Mouse (Mus musculus) forebrain, embryonic 11.5 days (tissue): Measurements from ENCODE around the gene Usp19. TPM values are rescaled to one million over a fixed set of nuclear protein-coding genes. Genes with fewer than 3 reads are reported as not detected.
A peak's percentile ranks its signal among the peaks of the same experiment; 100 is the strongest.

ENCODE experiments used
- ATAC-seq: fragments of 200-750 bp; cut with Nextera tagmentation; replicated peaks from 2 replicates; pipeline ENCODE4 v1.8.0; 2017; ENCODE audit warnings: moderate TSS enrichment; ENCODE audit not compliant: low FRiP score
- DNase-seq: peaks from one replicate; pipeline ENCODE4 v3.0.0-alpha.2; 2017; ENCODE audit warnings: low spot score
- H3K27ac ChIP-seq: fragments of 300-500 bp; sonication (generic); 2 replicates; pipeline ENCODE4 v1.5.1; 2014; ENCODE audit warnings: low read depth, low read length
- H3K27me3 ChIP-seq: fragments of 300-500 bp; sonication (generic); 2 replicates; pipeline ENCODE4 v1.6.1; 2014; ENCODE audit warnings: mild to moderate bottlenecking, low read length, mixed read lengths; ENCODE audit not compliant: control insufficient read depth, insufficient read depth
- H3K36me3 ChIP-seq: fragments of 300-500 bp; sonication (generic); 2 replicates; pipeline ENCODE4 v1.6.1; 2014; ENCODE audit warnings: mild to moderate bottlenecking, low read length, moderate library complexity, mixed read lengths; ENCODE audit not compliant: control insufficient read depth, insufficient read depth
- H3K4me1 ChIP-seq: fragments of 300-500 bp; sonication (generic); replicated peaks from 2 replicates; pipeline ENCODE4 v1.6.1; 2014; ENCODE audit warnings: low read length, mixed read lengths; ENCODE audit not compliant: control insufficient read depth, insufficient read depth
- H3K4me2 ChIP-seq: fragments of 300-500 bp; sonication (generic); 2 replicates; pipeline ENCODE4 v1.6.1; 2014; ENCODE audit warnings: low read depth, mild to moderate bottlenecking, low read length, moderate library complexity, mixed read lengths; ENCODE audit not compliant: severe bottlenecking
- H3K4me3 ChIP-seq: fragments of 300-500 bp; sonication (generic); 2 replicates; pipeline ENCODE4 v1.5.1; 2014; ENCODE audit warnings: low read depth, low read length
- H3K9ac ChIP-seq: fragments of 300-500 bp; sonication (generic); 2 replicates; pipeline ENCODE4 v1.6.1; 2014; ENCODE audit warnings: low read length
- H3K9me3 ChIP-seq: fragments of 300-500 bp; sonication (generic); 2 replicates; pipeline ENCODE4 v1.6.1; 2016; ENCODE audit warnings: low read length, mixed read lengths; ENCODE audit not compliant: control insufficient read depth
- WGBS: fragments of 180-500 bp; shearing (Covaris S2); extraction: QIAGEN DNeasy Blood & Tissue Kit; methylation state at CpG from one replicate; pipeline ENCODE4 v1.1.7; 2014; 5-methylcytosine and 5-hydroxymethylcytosine counted together
- polyA plus RNA-seq: library from polyadenylated mRNA; unstranded; fragments of >200 nt; fragmentation: Nextera tagmentation; extraction: Ambion mirVana; gene quantifications from 2 replicates; pipeline ENCODE4 v1.2.1, GENCODE M21; 2014

Usp19 gene
- polyA plus RNA-seq, 1 experiment from 2014 or later = 90.0 TPM

- peak; percentile 28; the same call in 1 of the 2 replicates for ATAC-seq
- H3K4me1 ChIP-seq = peaks cover 13% of the 10 kb centered on the region; the same call in 1 of the 2 replicates
- H3K36me3 ChIP-seq = peaks cover 2% of the 10 kb centered on the region
- no peaks in the 10 kb centered on the region for H3K27me3 ChIP-seq
- H3K4me3 ChIP-seq = peak overlapping the region; percentile 37; the same call in 1 of the 2 replicates
- peak; percentile 62 for DNase-seq
- WGBS = 26% methylated on average over 11 of the region's 11 CpGs
- no peaks in the 10 kb centered on the region for H3K9me3 ChIP-seq
- peak overlapping the region; percentile 44; the same call in 1 of the 2 replicates for H3K9ac ChIP-seq
- peak overlapping the region; percentile 79; the same call in 1 of the 2 replicates for H3K27ac ChIP-seq
- H3K4me2 ChIP-seq = peak overlapping the region; percentile 61; the same call in 1 of the 2 replicates
These were observed 11.2 kb upstream of the Usp19 start for GRCm38 (mm10) chr9:108479241-108479640.

GRCm38 (mm10) chr9:108479721-108480351, 10.6 kb upstream of the Usp19 start, which contains the start of gene Lamb2:
TSS of gene Lamb2 (plus strand) at chr9:108479736.
- Histone ChIP-seq H3K36me3 (peaks cover 4% of the 10 kb centered on the region), H3K4me3 (peak within 1 kb of the TSS; percentile 44), H3K27me3 (no peaks in the 10 kb centered on the region), H3K27ac (peak within 1 kb of the TSS; percentile 79), H3K9ac (peak within 1 kb of the TSS; percentile 73), H3K4me2 (peak within 1 kb of the TSS; percentile 68), H3K4me1 (peaks cover 13% of the 10 kb centered on the region; the same call in 1 of the 2 replicates), H3K9me3 (no peaks in the 10 kb centered on the region)
- DNase-seq (peak; percentile 64), ATAC-seq (peak; percentile 68)
- 8% methylated on average over 10 of the region's 10 CpGs for WGBS

GRCm38 (mm10) chr9:108480813-108481519, 9.4 kb upstream of the Usp19 start:
- peaks cover 13% of the 10 kb centered on the region; the same call in 1 of the 2 replicates for H3K4me1 ChIP-seq
- H3K4me3 ChIP-seq = no peak overlapping the region
- H3K9ac ChIP-seq = no peak overlapping the region
- no peak overlapping the region for H3K4me2 ChIP-seq
- 94% methylated on average over 28 of the region's 28 CpGs for WGBS
- no peak overlapping the region for H3K27ac ChIP-seq
- H3K9me3 ChIP-seq = no peaks in the 10 kb centered on the region
- H3K27me3 ChIP-seq = no peaks in the 10 kb centered on the region
- no peak for ATAC-seq
- H3K36me3 ChIP-seq = peaks cover 4% of the 10 kb centered on the region
- no peak for DNase-seq

GRCm38 (mm10) chr9:108481520-108482210, 8.7 kb upstream of the Usp19 start:
- no peak for DNase-seq
- peaks cover 13% of the 10 kb centered on the region; the same call in 1 of the 2 replicates for H3K4me1 ChIP-seq
- H3K9me3 ChIP-seq = no peaks in the 10 kb centered on the region
- H3K4me2 ChIP-seq = no peak overlapping the region
- ATAC-seq = no peak
- 91% methylated on average over 19 of the region's 19 CpGs for WGBS
- no peaks in the 10 kb centered on the region for H3K27me3 ChIP-seq
- H3K36me3 ChIP-seq = peaks cover 4% of the 10 kb centered on the region
- H3K4me3 ChIP-seq = no peak overlapping the region
- H3K9ac ChIP-seq = no peak overlapping the region
- no peak overlapping the region for H3K27ac ChIP-seq

DNA sequence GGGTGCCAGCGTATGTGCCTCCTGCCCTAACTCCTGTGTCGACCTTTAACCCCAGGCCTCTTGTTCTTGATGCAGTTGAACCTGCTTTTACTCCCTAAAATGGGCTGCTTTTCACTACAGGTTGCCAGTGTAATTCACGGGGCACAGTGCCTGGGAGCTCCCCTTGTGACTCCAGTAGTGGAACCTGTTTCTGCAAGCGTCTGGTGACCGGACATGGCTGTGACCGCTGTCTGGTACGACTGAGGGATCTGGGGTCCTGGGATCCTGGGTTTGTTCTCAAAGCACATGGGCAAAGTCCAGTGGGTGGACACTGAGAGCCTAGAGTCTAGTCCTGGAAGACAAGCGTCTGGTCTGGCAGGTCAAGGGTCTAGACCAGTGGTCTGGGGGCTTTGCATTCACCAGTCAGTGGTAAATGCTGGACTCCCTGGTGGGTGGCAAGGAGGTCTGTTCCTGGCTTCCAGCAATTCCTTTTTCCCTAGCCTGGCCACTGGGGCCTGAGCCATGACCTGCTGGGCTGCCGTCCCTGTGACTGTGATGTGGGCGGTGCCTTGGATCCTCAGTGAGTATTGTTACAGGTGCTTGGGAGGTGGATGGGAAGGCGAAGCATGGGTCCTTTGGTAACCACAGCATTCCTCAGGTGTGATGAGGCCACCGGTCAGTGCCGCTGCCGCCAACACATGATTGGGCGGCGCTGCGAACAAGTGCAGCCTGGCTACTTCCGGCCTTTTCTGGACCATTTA, 7.2 kb upstream of the Usp19 start:
- Histone ChIP-seq H3K4me1 (peaks cover 13% of the 10 kb centered on the region; the same call in 1 of the 2 replicates), H3K36me3 (peaks cover 4% of the 10 kb centered on the region), H3K4me3 (no peak overlapping the region), H3K4me2 (no peak overlapping the region), H3K27me3 (no peaks in the 10 kb centered on the region), H3K27ac (no peak overlapping the region), H3K9ac (no peak overlapping the region), H3K9me3 (no peaks in the 10 kb centered on the region)
- 94% methylated on average over 18 of the region's 18 CpGs for WGBS
- no peak for ATAC-seq
- no peak for DNase-seq

GRCm38 (mm10) chr9:108484021-108484420, 6.4 kb upstream of the Usp19 start:
- no peak for DNase-seq
- Histone ChIP-seq H3K36me3 (peaks cover 4% of the 10 kb centered on the region), H3K4me3 (no peak overlapping the region), H3K9me3 (no peaks in the 10 kb centered on the region), H3K4me2 (no peak overlapping the region), H3K4me1 (peaks cover 8% of the 10 kb centered on the region; the same call in 1 of the 2 replicates), H3K27me3 (no peaks in the 10 kb centered on the region), H3K9ac (no peak overlapping the region), H3K27ac (no peak overlapping the region)
- 95% methylated on average over 15 of the region's 15 CpGs for WGBS
- ATAC-seq = no peak

- ATAC-seq (no peak), DNase-seq (no peak)
- H3K9ac ChIP-seq = no peak overlapping the region
- peaks cover 7% of the 10 kb centered on the region for H3K4me1 ChIP-seq
- H3K4me2 ChIP-seq = no peak overlapping the region
- H3K9me3 ChIP-seq = no peaks in the 10 kb centered on the region
- H3K4me3 ChIP-seq = no peak overlapping the region
- no peaks in the 10 kb centered on the region for H3K27me3 ChIP-seq
- 92% methylated on average over 19 of the region's 19 CpGs for WGBS
- no peak overlapping the region for H3K27ac ChIP-seq
- peaks cover 4% of the 10 kb centered on the region for H3K36me3 ChIP-seq
These were observed 5.0 kb upstream of the Usp19 start for GRCm38 (mm10) chr9:108485301-108485875.
